Mouse (Mus musculus) megakaryocyte-erythroid progenitor cell, adult 5-6 weeks (primary cell): ENCODE data around the gene Catsperg1. TPM values are rescaled to one million over a fixed set of nuclear protein-coding genes. Genes with fewer than 3 reads are reported as not detected.
"Not testable (repeated sequence)": the region's sequence is repeated elsewhere in the genome, so short reads cannot be mapped to it uniquely, and the experiment has no call there.

ENCODE experiments used
- ATAC-seq: replicated peaks from 2 replicates; pipeline ENCODE4 v1.8.0; 2016; ENCODE audit warnings: mild to moderate bottlenecking, inconsistent platforms; ENCODE audit not compliant: severe bottlenecking, poor library complexity, low FRiP score, low TSS enrichment
- total RNA-seq, 2 experiments: library from RNA; stranded (forward) in 1 of 2; stranded (reverse) in 1 of 2; fragments of 200-1000, 215-1000 nt in 1 of 2; fragments of >200 nt in 1 of 2; fragmentation: Nextera tagmentation in 1 of 2; gene quantifications; 2 replicates each; pipeline ENCODE4 v1.2.3; 2014 to 2017

Catsperg1 gene
- total RNA-seq, 2 experiments from 2014 or later = 0.66 TPM; not detected in 1

- ATAC-seq = no peak
Measured at GRCm38 (mm10) chr7:29232247-29233013, 18.6 kb upstream of the Catsperg1 start, which contains the start of gene Kcnk6. Gene Kcnk6 (minus strand): TSS chr7:29232515.

GRCm38 (mm10) chr7:29231517-29231916, 17.7 kb upstream of the Catsperg1 start:
- no peak for ATAC-seq

GRCm38 (mm10) chr7:29230560-29230959, 16.7 kb upstream of the Catsperg1 start:
- no peak for ATAC-seq

- no peak for ATAC-seq
Measured at GRCm38 (mm10) chr7:29228202-29228601, 14.4 kb upstream of the Catsperg1 start.

- no peak for ATAC-seq
Measured at GRCm38 (mm10) chr7:29225520-29225919, 11.7 kb upstream of the Catsperg1 start.

- ATAC-seq = no peak
Measured at GRCm38 (mm10) chr7:29224756-29225394, 11.0 kb upstream of the Catsperg1 start.

GRCm38 (mm10) chr7:29214846-29215245, 1.0 kb upstream of the Catsperg1 start:
- ATAC-seq = no peak

- ATAC-seq = no peak
Measured at GRCm38 (mm10) chr7:29214236-29214635, 401 bp upstream of the Catsperg1 start.

GRCm38 (mm10) chr7:29212775-29213560, 867 bp downstream of the Catsperg1 start:
- ATAC-seq = not testable (repeated sequence)

GRCm38 (mm10) chr7:29212199-29212765, 1.6 kb downstream of the Catsperg1 start:
- ATAC-seq = no peak

GRCm38 (mm10) chr7:29211415-29212198, 2.2 kb downstream of the Catsperg1 start:
- ATAC-seq = peak; percentile 90

- ATAC-seq = peak; percentile 67
Measured at GRCm38 (mm10) chr7:29211013-29211412, 2.8 kb downstream of the Catsperg1 start.

- ATAC-seq = no peak
Measured at GRCm38 (mm10) chr7:29202577-29202976, 11.3 kb downstream of the Catsperg1 start.

- not testable (repeated sequence) for ATAC-seq
Measured at GRCm38 (mm10) chr7:29194230-29194629, 19.6 kb downstream of the Catsperg1 start.

- not testable (repeated sequence) for ATAC-seq
Measured at GRCm38 (mm10) chr7:29181323-29181722, 32.5 kb downstream of the Catsperg1 start.

- ATAC-seq = no peak
Measured at GRCm38 (mm10) chr7:29180854-29181236, 33.0 kb downstream of the Catsperg1 start.

- peak; percentile 96 for ATAC-seq
Measured at GRCm38 (mm10) chr7:29180077-29180853, 33.6 kb downstream of the Catsperg1 start, which contains the start of gene Psmd8. Gene Psmd8 (minus strand): TSS chr7:29180701.

- ATAC-seq = peak; percentile 22; the same call in 1 of the 2 replicates
Measured at GRCm38 (mm10) chr7:29179323-29179722, 34.5 kb downstream of the Catsperg1 start.
